Mouse (Mus musculus) stomach, embryonic 15.5 days (tissue): ENCODE results near the gene Gli1. TPM values are rescaled to one million over a fixed set of nuclear protein-coding genes. Genes with fewer than 3 reads are reported as not detected.
A peak's percentile ranks its signal among the peaks of the same experiment; 100 is the strongest.

Experiments used
- ATAC-seq: fragments of 200-750 bp; cut with Nextera tagmentation; 2 replicates; pipeline ENCODE4 v1.8.0; 2017; ENCODE audit warnings: low read depth, moderate number of reproducible peaks, moderate TSS enrichment; ENCODE audit not compliant: insufficient read depth, low FRiP score
- H3K27ac ChIP-seq: fragments of 300-500 bp; sonication (generic); 2 replicates; pipeline ENCODE4 v1.5.1; 2015; ENCODE audit warnings: mild to moderate bottlenecking, inconsistent platforms
- H3K27me3 ChIP-seq: fragments of 300-500 bp; sonication (generic); replicated peaks from 2 replicates; pipeline ENCODE4 v1.6.1; 2015; ENCODE audit warnings: inconsistent platforms
- H3K36me3 ChIP-seq: fragments of 300-500 bp; sonication (generic); 2 replicates; pipeline ENCODE4 v1.6.1; 2015; ENCODE audit warnings: inconsistent platforms
- H3K4me1 ChIP-seq: fragments of 300-500 bp; sonication (generic); 2 replicates; pipeline ENCODE4 v1.6.1; 2015; ENCODE audit warnings: inconsistent platforms
- H3K4me2 ChIP-seq: fragments of 300-500 bp; sonication (generic); 2 replicates; pipeline ENCODE4 v1.6.1; 2015; ENCODE audit warnings: mild to moderate bottlenecking, inconsistent platforms
- H3K4me3 ChIP-seq: fragments of 300-500 bp; sonication (generic); replicated peaks from 2 replicates; pipeline ENCODE4 v1.5.1; 2015; ENCODE audit warnings: inconsistent platforms
- H3K9ac ChIP-seq: fragments of 300-500 bp; sonication (generic); 2 replicates; pipeline ENCODE4 v1.6.1; 2015; ENCODE audit warnings: inconsistent platforms
- H3K9me3 ChIP-seq: fragments of 300-500 bp; sonication (generic); 2 replicates; pipeline ENCODE4 v1.6.1; 2016; ENCODE audit warnings: inconsistent platforms
- WGBS: fragments of 180-500 bp; shearing (Covaris S2); methylation state at CpG from one replicate; pipeline ENCODE4 v1.1.7; 2015; 5-methylcytosine and 5-hydroxymethylcytosine counted together
- polyA plus RNA-seq: library from polyadenylated mRNA; unstranded; fragments of >200 nt; fragmentation: Nextera tagmentation; extraction: Ambion mirVana; gene quantifications from 2 replicates; pipeline ENCODE4 v1.2.1, GENCODE M21; 2015

Gli1 gene
- polyA plus RNA-seq, 1 experiment from 2014 or later = 9.1 TPM

DNA sequence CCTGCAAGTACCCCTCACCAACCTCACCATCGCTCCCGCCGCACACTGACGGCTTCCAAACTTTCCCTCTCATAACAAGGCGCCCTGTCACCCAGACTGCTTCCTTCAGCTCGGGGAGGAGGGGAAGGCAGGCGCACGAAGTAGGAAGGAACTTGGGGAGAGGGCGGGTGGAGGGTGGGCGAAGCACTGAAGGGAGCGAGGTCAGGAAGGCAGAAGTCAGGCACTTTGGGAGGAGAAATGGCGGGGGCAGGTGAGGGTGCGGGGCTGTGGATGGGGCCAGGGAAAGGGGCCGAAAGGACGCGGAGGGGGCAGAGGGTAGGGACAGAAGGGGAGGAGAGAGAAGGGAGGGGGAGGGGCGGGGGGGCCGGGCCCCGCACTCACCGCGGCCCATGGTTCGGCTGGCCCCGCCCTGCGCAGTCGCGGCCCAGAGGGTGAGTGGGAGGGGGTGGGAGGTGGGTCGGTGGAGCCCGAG is 53.4 kb downstream of the Gli1 start:
- peaks cover 24% of the 10 kb centered on the region for H3K36me3 ChIP-seq
- WGBS = 1% methylated on average over 13 of the region's 28 CpGs
- peak; percentile 6 for ATAC-seq
- peak overlapping the region; percentile 71 for H3K4me3 ChIP-seq
- H3K27ac ChIP-seq = peak overlapping the region; percentile 100
- H3K9me3 ChIP-seq = no peaks in the 10 kb centered on the region
- H3K9ac ChIP-seq = peak overlapping the region; percentile 67
- peak overlapping the region; percentile 86 for H3K4me2 ChIP-seq
- peaks cover 53% of the 10 kb centered on the region for H3K4me1 ChIP-seq
- no peaks in the 10 kb centered on the region for H3K27me3 ChIP-seq

DNA sequence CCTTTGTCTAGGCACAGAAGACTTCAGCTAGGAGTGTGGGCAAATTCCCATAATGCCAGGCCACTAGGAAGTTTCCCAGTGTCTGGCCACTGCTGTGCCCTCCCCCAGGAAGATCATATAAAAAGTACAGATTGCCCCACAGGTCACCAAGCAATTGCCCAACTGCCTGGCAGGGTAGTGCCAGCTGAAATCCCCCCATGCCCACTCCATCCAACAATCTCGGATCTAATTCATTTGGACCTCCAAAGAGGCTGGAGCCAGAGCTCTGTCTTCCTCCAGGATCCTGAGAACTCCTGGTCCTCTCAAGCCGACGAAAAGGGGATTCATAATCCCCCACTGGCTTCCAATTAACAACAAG is 53.9 kb downstream of the Gli1 start:
- Histone ChIP-seq H3K4me2 (peak overlapping the region; percentile 86), H3K27ac (peak overlapping the region; percentile 100), H3K27me3 (no peaks in the 10 kb centered on the region), H3K4me3 (peak overlapping the region; percentile 71), H3K9ac (peak overlapping the region; percentile 67), H3K36me3 (peaks cover 28% of the 10 kb centered on the region), H3K4me1 (peaks cover 50% of the 10 kb centered on the region), H3K9me3 (no peaks in the 10 kb centered on the region)
- ATAC-seq = no peak
- WGBS = 0% methylated on average over 3 of the region's 3 CpGs

DNA sequence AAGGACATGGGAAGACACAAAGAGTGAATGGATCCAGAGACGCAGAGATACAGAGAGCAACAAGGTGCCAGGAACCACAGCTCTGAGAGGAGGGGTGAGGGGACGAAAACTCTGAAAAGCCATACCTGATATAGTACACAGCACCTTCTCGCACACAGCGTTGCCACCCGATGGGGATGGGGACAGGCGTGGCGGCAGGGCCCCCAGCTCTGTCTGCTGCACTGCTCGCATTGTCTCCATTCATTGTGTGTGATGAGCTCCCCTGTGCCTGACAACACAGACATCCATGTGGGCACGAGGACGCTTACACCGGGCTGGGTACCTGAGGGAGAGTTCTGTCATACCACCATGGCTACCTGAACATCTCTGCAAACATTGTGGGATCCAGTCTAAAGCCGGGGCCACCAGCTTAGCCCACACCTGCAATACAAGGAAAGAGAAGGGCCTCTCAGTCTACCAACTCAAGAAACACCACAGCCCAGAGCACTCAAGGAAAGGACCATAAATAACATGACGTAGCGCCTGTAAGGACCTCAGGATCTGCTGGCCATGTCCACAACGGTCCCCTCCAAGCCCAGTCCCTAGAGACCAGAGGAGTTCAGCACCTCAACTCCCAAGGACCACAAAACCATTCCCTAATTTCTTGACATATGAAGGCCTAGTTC is 54.4 kb downstream of the Gli1 start:
- Histone ChIP-seq H3K9me3 (no peaks in the 10 kb centered on the region), H3K27me3 (no peaks in the 10 kb centered on the region), H3K4me1 (peaks cover 49% of the 10 kb centered on the region), H3K4me2 (peak overlapping the region; percentile 86), H3K36me3 (peaks cover 33% of the 10 kb centered on the region), H3K27ac (peak overlapping the region; percentile 100), H3K4me3 (peak overlapping the region; percentile 71), H3K9ac (peak overlapping the region; percentile 67)
- WGBS = 56% methylated on average over 15 of the region's 15 CpGs
- ATAC-seq = no peak

DNA sequence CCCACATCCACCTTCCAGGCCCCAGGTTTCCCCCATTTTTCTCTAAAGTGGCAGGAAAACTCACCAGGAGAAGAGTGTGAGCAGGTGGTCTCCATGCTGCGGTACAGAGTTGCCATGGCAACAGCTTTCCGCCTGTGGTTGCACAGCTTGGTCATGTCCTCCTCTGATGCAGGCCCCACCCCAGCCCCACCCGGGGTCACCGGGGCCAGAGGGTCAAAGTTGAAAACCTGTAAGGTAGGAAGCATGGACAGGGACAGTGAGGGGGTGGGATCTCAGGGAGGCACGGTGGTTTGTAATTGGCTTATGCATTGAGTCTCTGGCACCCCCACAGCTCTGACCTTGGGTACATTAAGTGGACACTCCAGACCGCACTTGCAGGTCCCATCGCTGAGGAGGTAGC is 55.0 kb downstream of the Gli1 start:
- Histone ChIP-seq H3K36me3 (peaks cover 39% of the 10 kb centered on the region), H3K4me1 (peaks cover 43% of the 10 kb centered on the region), H3K27ac (no peak overlapping the region), H3K4me2 (peak overlapping the region; percentile 86), H3K27me3 (no peaks in the 10 kb centered on the region), H3K9me3 (no peaks in the 10 kb centered on the region), H3K4me3 (peak overlapping the region; percentile 71), H3K9ac (no peak overlapping the region)
- 41% methylated on average over 7 of the region's 7 CpGs for WGBS
- ATAC-seq = no peak

DNA sequence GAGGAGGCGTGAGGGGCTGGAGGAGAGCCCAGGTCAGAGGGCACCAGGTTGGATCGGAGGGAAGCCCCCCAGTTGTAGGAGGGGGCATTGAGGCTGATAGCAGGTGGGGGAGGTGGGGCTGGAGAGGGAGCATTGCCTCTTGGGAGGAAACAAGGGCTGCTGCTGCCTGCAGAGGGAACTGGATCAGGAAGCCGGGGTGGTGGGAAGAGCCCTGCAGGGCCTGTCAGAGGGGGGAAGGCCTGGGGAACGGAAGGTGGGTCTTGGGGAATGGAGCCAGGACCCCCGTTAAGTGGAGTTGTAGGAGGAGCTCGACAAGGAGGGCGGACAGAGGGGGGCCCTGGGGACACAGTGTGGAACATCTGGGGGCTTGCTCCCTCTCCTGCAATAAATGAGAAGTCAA is 55.6 kb downstream of the Gli1 start:
- peaks cover 45% of the 10 kb centered on the region for H3K36me3 ChIP-seq

DNA sequence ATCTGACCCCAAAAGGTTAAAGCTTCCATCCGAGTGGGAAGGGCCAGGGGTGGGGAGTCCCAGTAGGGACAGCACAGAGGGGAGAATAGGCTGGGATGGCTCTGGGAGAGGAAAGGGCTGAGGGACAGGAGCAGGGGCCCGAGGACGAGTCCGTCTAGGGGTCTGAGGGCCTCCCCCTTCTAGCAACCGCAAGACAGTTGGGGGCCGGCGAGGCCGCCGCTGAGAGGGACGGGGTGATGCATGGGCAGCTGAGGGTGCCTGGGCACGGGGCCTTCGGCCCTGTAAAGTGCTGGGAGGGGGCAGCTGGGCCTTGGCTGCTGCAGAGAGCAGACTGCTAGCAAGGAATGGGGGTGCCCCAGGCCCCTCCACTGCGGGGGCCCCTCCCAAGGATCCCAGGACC is 56.1 kb downstream of the Gli1 start:
- Histone ChIP-seq H3K4me2 (0 out of 2 replicates have a peak overlapping the region, but pooled peaks have one; percentile 10), H3K27me3 (no peaks in the 10 kb centered on the region), H3K9ac (no peak overlapping the region), H3K4me1 (peaks cover 39% of the 10 kb centered on the region), H3K4me3 (no peak overlapping the region), H3K9me3 (no peaks in the 10 kb centered on the region), H3K27ac (no peak overlapping the region), H3K36me3 (peaks cover 50% of the 10 kb centered on the region)
- ATAC-seq = no peak
- WGBS = 74% methylated on average over 13 of the region's 13 CpGs

More for the DNA sequence above, 55.6 kb downstream of the Gli1 start:
- Histone ChIP-seq H3K4me3 (no peak overlapping the region), H3K27ac (no peak overlapping the region), H3K9me3 (no peaks in the 10 kb centered on the region), H3K27me3 (no peaks in the 10 kb centered on the region), H3K9ac (no peak overlapping the region), H3K4me2 (0 out of 2 replicates have a peak overlapping the region, but pooled peaks have one; percentile 0), H3K4me1 (peaks cover 39% of the 10 kb centered on the region)
- 63% methylated on average over 7 of the region's 7 CpGs for WGBS
- no peak for ATAC-seq

DNA sequence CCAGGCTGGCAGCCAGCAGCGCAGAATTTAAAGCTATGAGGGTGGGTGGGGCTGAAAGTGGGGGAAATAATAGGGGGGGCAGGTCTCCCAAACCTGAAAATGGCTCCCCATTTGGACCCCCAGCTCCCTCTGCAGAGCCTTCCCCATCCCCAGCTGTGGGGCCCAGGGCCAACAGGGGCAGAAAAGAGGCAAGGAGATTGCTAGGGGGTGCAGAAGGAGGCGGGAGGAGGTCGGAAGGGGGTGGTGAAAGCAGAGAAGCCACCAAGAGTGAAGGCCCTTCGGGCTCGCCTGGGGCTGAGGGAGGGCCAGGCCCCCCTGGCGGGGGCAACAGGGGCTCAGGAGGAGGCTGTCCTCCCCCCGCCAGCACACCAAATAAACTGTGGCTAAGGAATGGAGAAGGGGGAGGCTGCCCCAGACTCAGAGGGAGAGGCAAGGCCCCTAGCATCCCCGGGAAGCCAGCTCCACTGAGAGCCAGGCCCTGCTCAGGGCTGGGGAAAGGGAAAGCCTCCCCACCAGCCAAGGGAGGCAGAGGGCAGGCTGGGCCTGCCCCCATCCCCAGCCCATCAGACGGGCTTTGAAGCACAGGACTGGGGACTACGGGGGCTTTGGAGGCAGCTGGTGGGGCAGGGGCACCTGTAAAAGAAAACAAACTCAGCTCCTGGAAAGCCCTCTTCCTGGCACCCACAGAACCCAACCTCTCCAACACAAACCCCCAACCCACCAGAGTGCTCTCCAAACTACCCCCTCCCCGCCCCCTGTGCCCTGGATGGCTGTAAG is 56.9 kb downstream of the Gli1 start:
- peaks cover 50% of the 10 kb centered on the region for H3K36me3 ChIP-seq
- ATAC-seq = no peak
- H3K27ac ChIP-seq = no peak overlapping the region; the same call in 1 of the 2 replicates
- peaks cover 39% of the 10 kb centered on the region for H3K4me1 ChIP-seq
- 72% methylated on average over 11 of the region's 11 CpGs for WGBS
- no peak overlapping the region for H3K4me3 ChIP-seq
- H3K9ac ChIP-seq = no peak overlapping the region
- no peaks in the 10 kb centered on the region for H3K9me3 ChIP-seq
- H3K4me2 ChIP-seq = no peak overlapping the region
- no peaks in the 10 kb centered on the region for H3K27me3 ChIP-seq

DNA sequence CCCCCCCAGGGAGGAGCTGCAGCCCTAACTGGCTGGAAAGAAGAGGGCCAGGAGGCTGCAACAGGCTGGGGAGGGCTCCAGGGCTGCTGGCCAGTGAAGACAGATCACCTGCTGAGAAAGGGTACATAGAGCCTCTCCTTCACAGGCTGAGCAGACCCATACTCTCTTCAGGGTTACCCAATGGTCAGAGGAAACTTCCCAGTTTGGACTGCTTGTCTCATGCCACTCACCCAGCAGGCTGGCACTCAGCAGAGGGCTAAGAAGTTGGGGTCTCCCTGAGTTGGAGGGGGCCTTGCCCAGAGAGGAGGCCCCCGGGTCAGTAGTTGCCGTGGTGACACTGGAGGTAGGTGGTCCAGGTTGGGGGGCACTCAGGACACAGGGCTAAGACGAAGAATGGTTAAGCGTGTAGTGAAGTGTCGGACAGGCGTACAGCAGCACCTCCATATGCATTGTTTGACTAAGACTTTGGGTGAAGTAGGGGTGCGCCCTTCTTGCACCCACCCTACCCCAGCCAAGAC is 57.6 kb downstream of the Gli1 start:
- Histone ChIP-seq H3K4me1 (peaks cover 35% of the 10 kb centered on the region), H3K27me3 (no peaks in the 10 kb centered on the region), H3K36me3 (peaks cover 56% of the 10 kb centered on the region), H3K9me3 (no peaks in the 10 kb centered on the region), H3K4me3 (no peak overlapping the region), H3K27ac (no peak overlapping the region), H3K4me2 (no peak overlapping the region), H3K9ac (no peak overlapping the region)
- WGBS = 91% methylated on average over 7 of the region's 7 CpGs
- no peak for ATAC-seq

DNA sequence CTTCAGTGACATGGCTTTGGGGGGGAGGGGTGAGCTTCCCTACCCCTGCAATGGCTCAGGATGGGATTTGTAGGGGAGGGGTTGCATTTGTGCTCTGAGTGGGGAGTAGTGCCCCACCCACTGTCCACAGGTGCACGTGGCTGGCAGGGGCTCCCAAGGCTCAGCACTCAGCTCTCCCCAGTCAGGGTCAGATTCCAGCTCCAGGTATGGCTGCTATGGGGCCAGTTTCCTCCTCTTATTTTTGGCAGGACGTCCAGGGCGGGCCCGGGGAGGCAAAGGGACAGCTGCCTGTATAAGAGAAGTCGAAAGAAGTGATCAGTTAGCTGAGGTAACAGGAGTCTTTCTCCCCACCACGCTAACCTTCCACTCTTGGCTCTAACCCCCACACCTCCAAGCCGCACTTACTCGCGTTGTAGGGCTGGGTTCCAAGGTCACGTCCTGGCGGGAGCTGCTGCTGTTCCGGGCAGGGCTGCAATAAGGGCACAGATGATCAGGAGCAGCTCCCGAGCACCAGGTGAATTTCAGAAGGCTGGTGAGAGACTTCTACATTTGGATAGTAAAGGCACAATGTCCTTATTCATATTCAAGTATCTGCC is 59.1 kb downstream of the Gli1 start:
- peaks cover 33% of the 10 kb centered on the region for H3K4me1 ChIP-seq
- ATAC-seq = peak; percentile 5; the same call in 1 of the 2 replicates
- no peak overlapping the region for H3K4me2 ChIP-seq
- H3K27me3 ChIP-seq = no peaks in the 10 kb centered on the region
- H3K4me3 ChIP-seq = no peak overlapping the region
- WGBS = 74% methylated on average over 13 of the region's 13 CpGs
- H3K36me3 ChIP-seq = peaks cover 68% of the 10 kb centered on the region
- no peaks in the 10 kb centered on the region for H3K9me3 ChIP-seq
- H3K27ac ChIP-seq = no peak overlapping the region
- H3K9ac ChIP-seq = no peak overlapping the region

DNA sequence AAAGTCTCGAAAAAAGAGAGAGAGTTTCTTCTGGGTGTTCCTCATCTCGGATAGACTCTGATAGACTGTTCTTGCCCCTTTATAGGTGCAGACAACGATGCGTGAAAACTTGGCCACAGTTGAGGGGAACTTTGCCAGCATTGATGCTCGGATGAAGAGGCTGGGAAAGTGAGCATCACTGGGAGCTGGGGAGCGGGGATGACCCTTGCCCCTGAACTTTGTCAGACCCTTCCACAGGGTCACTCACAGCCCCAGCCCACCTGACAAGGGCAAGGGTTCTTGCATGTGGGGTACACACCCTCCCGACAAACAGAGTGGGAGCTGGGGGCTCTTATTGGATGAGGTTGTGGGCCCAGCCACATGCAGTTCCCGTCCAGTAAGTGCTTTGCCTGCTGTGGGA is 60.5 kb downstream of the Gli1 start:
- H3K4me1 ChIP-seq = peaks cover 19% of the 10 kb centered on the region
- no peak for ATAC-seq
- H3K4me3 ChIP-seq = no peak overlapping the region
- H3K27me3 ChIP-seq = no peaks in the 10 kb centered on the region
- H3K36me3 ChIP-seq = peaks cover 79% of the 10 kb centered on the region
- no peaks in the 10 kb centered on the region for H3K9me3 ChIP-seq
- no peak overlapping the region for H3K4me2 ChIP-seq
- H3K9ac ChIP-seq = no peak overlapping the region
- no peak overlapping the region for H3K27ac ChIP-seq
- 87% methylated on average over 8 of the region's 8 CpGs for WGBS
